Mouse (Mus musculus) heart, adult 18-20 months (tissue): ENCODE measurements around the gene Fcrlb. TPM values are rescaled to one million over a fixed set of nuclear protein-coding genes. Genes with fewer than 3 reads are reported as not detected.

Experiments used
- DNase-seq, 2 experiments: peaks; one replicate each; pipeline ENCODE4 v3.0.0; 2021 to 2022; ENCODE audit warnings: mixed read lengths in 1 of 2
- total RNA-seq, 2 experiments: library from RNA; stranded (reverse); gene quantifications; 2 replicates each; pipeline ENCODE4 v1.2.3; 2021

Fcrlb gene
- total RNA-seq, 2 experiments from 2014 or later: not detected

DNA sequence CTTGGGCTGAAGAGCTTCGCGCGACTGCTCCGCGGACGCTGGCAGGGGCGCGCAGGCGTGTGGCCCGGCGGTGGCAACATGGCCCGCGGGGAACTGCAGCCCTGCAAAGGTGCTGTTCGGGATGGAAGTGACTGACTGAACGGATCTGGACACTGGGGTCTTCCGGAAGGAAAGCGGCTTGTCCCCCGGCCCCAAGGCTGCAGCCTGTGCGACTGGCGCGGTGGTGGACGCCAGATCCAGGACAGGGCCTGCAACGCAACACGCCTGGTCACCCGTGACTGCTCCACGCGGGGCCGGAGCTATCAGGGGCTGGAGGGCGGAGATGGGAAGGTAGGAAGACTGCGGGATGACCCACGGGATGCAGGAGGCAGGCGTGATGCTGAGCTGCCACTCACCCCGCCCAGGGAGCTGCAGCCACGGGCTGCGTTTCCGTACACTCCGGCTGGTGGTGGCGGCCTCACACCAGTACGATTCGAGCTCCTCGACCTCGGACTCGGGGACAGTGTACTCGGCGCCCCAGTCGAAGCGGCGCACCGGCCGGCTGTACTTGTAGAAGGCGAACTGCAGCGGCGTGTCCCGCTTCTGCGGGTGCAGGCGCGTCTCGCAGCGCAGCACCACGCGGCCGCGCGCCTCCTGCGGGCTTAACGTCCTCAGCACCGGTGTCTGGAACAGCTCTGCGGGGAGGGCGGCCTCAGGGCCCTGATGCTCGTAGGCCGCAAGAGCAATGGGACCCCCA is 5.1 kb downstream of the Fcrlb start:
- DNase-seq: peak in 1 of 2 experiments; percentile 25

GRCm38 (mm10) chr1:170907111-170907455 is 5.7 kb downstream of the Fcrlb start:
- DNase-seq: no peak

DNA sequence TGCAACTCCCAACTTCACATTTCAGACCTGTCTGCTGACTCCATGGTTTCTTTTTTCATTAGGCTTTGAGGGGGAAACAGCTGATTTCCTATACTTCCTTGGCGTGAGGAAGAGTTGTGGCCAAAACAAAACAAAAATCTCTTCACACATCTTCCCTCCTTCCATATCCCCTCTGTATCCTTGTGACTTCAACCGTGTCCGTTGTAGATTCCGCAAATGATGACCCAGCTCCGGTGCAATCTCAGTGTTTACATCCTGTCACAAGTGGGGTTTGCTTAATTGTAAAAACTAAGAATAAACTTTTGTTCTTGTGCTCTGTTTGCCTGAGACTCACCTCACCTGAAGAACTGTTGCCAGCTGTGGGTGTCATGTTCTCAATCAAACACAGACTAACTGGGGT is 9.3 kb downstream of the Fcrlb start:
- no peak for DNase-seq

DNA sequence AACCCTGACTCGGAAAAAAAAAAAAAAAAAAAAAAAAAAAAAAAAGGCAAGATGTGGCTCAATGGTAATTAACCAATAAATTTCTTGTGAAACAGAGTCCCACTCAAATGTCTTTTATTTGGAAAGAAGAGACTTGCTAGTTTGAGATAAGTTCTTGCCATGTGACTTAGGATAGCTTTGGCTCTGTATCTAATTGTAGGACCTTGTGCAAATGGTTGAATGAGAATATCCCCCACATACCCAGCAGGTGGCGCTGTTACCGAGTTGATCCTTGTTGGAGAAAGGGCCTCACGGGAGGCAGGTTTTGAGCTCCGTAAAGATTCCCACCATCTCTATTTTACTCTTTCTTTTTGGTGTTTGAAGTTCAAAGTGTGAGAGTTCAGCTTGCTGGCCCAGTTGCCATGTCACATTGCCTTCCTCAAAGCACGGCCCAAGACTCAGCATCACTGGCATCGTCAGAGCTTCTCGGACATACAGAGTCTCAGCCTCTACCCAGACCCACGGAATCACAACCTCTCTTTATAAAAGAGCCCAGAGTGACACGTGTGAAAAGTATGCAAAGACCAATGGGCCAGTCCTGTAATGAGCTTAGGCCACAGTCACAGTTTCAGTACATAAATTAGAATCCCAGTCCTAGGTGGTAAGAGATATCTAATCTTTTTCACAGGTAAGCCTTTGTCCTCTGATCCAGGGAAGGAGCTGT is 11.1 kb downstream of the Fcrlb start:
- peak; percentile 82 to 94 for DNase-seq

- DNase-seq: peak; percentile 45 to 81
Observed at GRCm38 (mm10) chr1:170900799-170901467, 11.8 kb downstream of the Fcrlb start.

DNA sequence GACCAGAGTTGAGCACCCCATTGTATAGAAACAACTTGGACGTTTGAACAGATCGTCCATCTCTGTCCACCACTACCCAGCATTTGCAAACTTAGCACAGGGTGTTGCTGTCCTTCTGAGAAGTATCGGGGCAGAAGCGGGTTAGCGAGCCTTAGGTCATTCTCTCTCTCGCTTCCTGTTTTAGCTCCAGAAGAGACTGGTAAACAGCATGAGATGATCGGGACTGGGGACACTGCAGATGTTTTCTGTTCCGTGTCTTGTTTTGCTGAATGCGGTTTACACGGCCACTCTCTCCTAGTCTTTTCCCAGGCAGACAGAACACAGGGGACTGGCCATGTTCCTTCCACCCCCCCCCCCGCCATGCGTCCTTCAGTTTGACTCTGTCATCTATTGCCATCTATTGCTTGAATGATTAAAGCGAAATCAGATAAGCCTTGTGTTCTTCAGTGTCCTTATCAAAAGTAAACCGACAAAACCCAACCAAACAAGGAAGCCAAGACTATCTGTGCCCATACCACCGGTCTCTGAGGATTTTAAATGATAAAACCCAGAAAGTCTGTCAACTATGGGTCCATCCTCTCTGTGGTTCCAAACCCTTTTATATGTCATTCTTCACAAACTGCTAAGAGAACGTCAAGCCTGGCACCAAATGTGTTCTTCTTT is 14.2 kb downstream of the Fcrlb start:
- DNase-seq: peak; percentile 13 to 60

DNA sequence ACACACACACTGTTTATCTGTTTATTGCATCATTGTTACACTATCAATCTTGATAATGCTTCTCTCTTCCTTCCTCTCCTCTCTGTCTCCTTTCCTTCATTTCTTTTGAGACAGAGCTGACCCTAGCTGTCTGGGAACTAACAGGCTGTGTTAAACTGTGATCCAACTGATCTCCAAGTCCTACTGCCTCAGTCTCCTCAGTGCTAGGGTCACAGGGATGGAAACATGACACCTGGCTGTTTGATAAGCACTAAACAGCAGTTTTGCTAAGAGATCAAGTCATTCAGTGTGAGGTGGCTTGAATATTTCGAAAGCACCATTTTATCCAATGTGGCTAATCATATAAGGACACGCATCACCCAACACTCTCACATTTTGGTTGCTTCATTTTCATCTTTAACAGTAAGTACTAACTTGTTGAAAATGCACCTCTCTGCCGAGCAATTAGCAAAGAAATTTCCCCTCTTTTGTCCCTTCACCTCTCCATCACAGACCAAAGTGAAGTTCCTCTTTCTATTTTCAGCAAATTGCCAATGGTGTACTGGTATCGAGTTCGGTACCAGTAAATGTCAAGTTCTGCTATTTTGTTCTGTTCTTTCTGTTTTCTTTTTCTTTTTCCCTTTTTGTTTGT is 16.0 kb downstream of the Fcrlb start:
- no peak for DNase-seq

DNA sequence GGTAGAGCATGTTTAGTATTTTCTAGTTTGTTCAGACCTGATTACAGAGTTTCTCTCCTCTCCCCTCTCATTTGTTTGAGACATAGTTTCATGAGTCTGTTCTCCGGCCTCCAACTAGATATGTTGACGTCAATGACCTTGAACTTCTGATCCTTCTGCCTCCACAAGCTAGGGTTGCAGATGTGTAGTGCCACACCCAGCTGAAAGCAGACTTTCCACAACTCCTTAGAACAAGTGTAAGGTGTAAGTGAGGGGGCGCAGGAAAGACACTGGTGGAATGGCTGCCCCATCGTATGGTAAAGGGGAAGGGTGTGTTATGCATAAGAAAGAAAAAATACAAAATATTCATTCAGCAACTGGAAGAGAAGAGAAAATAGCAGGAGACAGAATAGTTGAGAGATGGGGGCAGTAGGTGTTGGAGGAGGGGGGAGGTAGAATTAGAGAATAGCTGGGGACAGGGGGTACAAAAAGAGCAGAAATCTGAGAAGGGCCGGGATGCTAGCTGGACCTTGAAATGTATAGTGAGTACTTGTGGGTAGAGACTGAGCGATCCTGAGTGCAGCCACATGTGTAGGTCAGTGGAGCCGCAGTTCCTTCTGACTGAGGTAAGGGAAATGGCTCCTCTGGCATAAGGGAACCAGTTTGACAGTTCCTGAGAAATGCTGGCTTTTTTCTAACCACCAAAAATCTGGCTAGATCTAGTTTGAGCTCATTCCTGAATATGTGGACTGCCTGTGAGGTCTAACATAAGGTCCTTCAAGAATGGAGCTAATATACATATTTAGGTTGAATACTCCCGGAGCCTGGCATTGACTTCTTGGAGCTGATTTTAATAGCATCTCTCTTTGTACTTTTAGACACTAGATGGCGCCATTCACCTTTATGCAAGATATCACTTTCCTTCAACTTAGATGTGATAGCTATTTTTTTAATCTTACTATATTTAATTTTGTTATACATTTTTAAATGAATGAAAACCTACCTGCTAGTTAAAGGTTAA is 17.8 kb downstream of the Fcrlb start:
- DNase-seq: peak; percentile 24 to 61

DNA sequence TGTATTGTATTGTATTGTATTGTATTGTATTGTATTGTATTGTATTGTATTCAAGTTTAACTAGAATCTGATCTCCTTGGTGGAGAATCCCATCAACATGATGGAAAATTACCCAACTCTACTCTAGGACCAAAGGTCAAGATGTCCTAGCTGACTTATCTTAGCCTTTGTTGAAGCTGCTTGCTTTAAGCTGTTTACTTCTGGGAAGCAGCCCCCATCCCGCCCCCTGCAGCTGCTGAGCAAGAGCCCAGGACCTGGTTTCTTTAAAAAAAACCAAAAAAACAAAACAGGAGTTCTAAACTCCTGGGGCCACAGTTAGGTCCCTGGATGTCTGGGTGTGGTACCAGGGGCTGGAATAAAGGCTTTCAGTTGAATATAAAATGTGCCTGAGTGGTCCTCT is 20.5 kb downstream of the Fcrlb start:
- no peak for DNase-seq

DNA sequence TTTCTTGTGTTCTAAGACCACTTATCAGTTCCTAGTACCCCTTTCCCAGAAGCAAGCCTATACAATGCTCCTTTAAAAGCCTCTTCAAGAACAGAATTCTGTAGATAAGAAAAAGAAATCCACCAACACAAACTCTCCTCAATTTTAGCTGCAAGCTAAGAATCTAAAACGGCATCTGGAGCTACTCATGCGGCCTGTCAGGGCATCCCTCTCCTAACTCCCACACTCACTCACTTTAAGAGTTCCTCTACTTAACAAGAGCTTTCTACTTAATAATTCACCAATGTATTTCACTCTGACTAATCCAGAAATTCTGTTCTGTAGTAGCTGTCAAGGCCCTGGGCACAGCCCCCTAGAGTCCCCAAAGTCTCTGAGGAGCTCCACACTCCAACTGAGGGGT is 21.1 kb downstream of the Fcrlb start:
- no peak for DNase-seq

DNA sequence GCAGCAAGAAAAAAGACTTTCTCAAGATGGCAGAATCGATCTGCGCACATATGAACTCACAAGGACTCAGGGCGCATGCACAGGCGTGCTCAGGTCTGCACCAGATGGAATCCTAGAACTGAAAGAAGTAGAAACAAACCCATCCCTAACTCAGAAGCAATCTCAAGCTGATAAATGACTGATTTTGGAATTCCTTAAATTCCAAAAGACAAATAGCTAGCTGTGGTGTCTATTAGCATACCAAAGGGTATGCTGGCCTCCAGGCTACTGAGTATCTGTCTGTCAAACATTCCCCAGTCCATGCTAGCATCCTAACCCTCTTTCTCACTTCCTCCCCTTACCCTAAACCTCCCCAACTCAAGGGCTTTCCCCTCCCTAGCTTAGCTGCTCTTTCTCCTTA is 23.4 kb downstream of the Fcrlb start:
- DNase-seq: no peak

DNA sequence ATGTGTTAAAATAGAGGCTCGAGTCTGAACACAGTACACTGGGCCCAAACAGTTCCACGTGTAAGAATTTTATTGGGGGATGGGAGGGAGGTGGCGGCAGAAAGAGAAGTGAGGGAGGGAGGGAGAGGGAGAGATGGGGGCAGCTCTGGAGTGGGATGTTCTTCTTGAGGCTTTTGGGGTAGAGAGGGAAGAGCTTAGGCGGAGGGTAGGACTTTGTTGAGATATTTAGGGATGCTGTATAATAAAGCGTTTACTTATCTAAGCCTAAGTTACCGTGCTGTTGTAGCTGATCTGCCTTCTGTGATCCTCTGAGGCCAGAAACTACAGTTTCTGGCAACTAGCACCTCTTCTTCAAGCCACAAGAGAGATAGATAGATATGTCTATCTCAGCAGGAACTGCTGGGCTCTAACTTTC is 26.7 kb downstream of the Fcrlb start:
- DNase-seq: no peak

- DNase-seq: peak; percentile 88 to 90
Observed at GRCm38 (mm10) chr1:170884978-170885561, 27.7 kb downstream of the Fcrlb start, which contains the start of the genes Gm26620 and Dusp12. Gene Gm26620, plus strand, starts transcription at chr1:170885065. Gene Dusp12, minus strand, starts transcription at chr1:170885540.

- no peak for DNase-seq
Observed at GRCm38 (mm10) chr1:170884390-170884789, 28.4 kb downstream of the Fcrlb start.

GRCm38 (mm10) chr1:170882915-170883485 is 29.7 kb downstream of the Fcrlb start:
- no peak for DNase-seq

GRCm38 (mm10) chr1:170876906-170877305 is 35.8 kb downstream of the Fcrlb start:
- DNase-seq: no peak

GRCm38 (mm10) chr1:170875676-170876075 is 37.1 kb downstream of the Fcrlb start:
- no peak for DNase-seq

GRCm38 (mm10) chr1:170871961-170872360 is 40.8 kb downstream of the Fcrlb start:
- no peak for DNase-seq

DNA sequence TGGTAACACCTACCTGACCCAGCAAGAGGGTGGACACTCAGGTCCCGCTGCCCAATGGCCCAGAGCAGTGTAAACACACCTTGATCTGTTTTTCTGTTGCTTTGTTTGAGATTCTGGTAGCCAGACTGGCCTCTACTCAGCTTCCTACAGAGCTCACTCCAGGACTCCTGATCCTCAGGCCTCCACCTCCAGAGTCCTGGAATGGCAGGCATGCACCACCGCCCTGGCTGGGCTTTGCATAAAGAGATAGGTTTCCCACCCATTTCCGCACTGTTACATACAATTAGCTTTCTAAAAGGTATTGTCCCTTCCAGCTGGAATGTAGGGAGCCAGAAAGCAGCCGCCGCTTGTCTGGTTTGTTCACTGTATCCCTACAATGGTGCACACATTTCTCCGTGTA is 41.3 kb downstream of the Fcrlb start:
- DNase-seq: no peak

- no peak for DNase-seq
Observed at GRCm38 (mm10) chr1:170868905-170869283, 43.8 kb downstream of the Fcrlb start.
